Mouse (Mus musculus): Measurements from ENCODE around the gene Csrp3.

- TF ChIP-seq MYOG (IDR thresholded peaks at IDR 0.05; ENCODE audit: control insufficient read depth, extremely low read depth, insufficient read length) (no peak), CTCF (IDR thresholded peaks at IDR 0.05; ENCODE audit: control insufficient read depth, insufficient read depth, insufficient read length) (no peak)
These were observed 2.4 kb downstream of the Csrp3 start for GRCm38 (mm10) chr7:48845213-48845973.

Measured in C2C12 (cell line).